Mouse (Mus musculus): ENCODE results near the gene Mad1l1. TPM values are rescaled to one million over a fixed set of nuclear protein-coding genes. Genes with fewer than 3 reads are reported as not detected.

Gene Mad1l1
- total and polyA plus RNA-seq, 2 experiments = 6.7 to 14.4 TPM

GRCm38 (mm10) chr5:140019616-140020015, 301.7 kb downstream of the Mad1l1 start:
- Histone ChIP-seq H3K27me3 (ENCODE audit: control insufficient read depth, insufficient read depth, low read length) (no peaks in the 10 kb centered on the region), H3K9ac (ENCODE audit: low read depth, low read length) (no peak overlapping the region), H3K4me1 (ENCODE audit: control insufficient read depth, insufficient read depth, low read length) (peaks cover 2% of the 10 kb centered on the region), H3K27ac (replicated peaks; ENCODE audit: insufficient read depth, low read depth, low read length) (no peak overlapping the region), H3K4me3 (ENCODE audit: insufficient read depth, low read depth, low read length) (no peak overlapping the region), H3K79me2 (ENCODE audit: control insufficient read depth, insufficient read depth, low read length) (no peaks in the 10 kb centered on the region; the same call in 1 of the 2 replicates), H3K36me3 (ENCODE audit: control insufficient read depth, insufficient read depth, low read length) (no peaks in the 10 kb centered on the region)
- TF ChIP-seq CTCF (IDR thresholded peaks at IDR 0.05; ENCODE audit: low read depth, low read length) (no peak), POLR2A (IDR thresholded peaks at IDR 0.05; ENCODE audit: extremely low read depth, insufficient read depth, low read length) (no peak)
- DNase-seq (ENCODE audit: extremely low read depth, low read depth, low spot score) = no peak
- 100% methylated on average over 1 of the region's 1 CpGs for WGBS

GRCm38 (mm10) chr5:140018780-140019179, 302.6 kb downstream of the Mad1l1 start:
- no peak overlapping the region for H3K27ac ChIP-seq (replicated peaks; ENCODE audit: insufficient read depth, low read depth, low read length)
- no peak overlapping the region for H3K9ac ChIP-seq (ENCODE audit: low read depth, low read length)
- no peaks in the 10 kb centered on the region; the same call in 1 of the 2 replicates for H3K79me2 ChIP-seq (ENCODE audit: control insufficient read depth, insufficient read depth, low read length)
- DNase-seq (ENCODE audit: extremely low read depth, low read depth, low spot score) = no peak
- TF ChIP-seq POLR2A (IDR thresholded peaks at IDR 0.05; ENCODE audit: extremely low read depth, insufficient read depth, low read length) (no peak), CTCF (IDR thresholded peaks at IDR 0.05; ENCODE audit: low read depth, low read length) (no peak)
- no peaks in the 10 kb centered on the region for H3K36me3 ChIP-seq (ENCODE audit: control insufficient read depth, insufficient read depth, low read length)
- no peaks in the 10 kb centered on the region for H3K4me1 ChIP-seq (ENCODE audit: control insufficient read depth, insufficient read depth, low read length)
- H3K27me3 ChIP-seq (ENCODE audit: control insufficient read depth, insufficient read depth, low read length) = no peaks in the 10 kb centered on the region
- 97% methylated on average over 7 of the region's 7 CpGs for WGBS
- H3K4me3 ChIP-seq (ENCODE audit: insufficient read depth, low read depth, low read length) = no peak overlapping the region

DNA sequence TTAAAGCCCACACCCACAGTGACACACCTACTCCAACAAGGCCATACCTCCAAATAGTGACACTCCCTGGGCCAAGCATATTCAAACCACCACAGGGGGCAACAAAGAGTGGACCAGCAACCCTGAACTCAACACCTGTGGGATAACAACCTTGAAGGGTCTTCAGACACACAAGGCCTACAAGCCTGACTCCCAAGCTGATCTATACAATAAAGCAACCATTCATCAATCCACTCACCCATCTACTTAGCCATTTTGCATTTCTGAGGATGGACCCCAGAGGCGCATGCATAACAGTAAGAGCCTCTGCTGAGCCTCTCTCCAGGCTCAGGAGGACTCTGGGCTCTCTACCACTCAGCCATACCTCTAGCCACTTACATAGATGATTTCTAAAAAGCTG, 304.5 kb downstream of the Mad1l1 start:
- H3K79me2 ChIP-seq (ENCODE audit: control insufficient read depth, insufficient read depth, low read length) = no peaks in the 10 kb centered on the region; the same call in 1 of the 2 replicates
- TF ChIP-seq POLR2A (IDR thresholded peaks at IDR 0.05; ENCODE audit: extremely low read depth, insufficient read depth, low read length) (no peak), CTCF (IDR thresholded peaks at IDR 0.05; ENCODE audit: low read depth, low read length) (no peak)
- no peaks in the 10 kb centered on the region for H3K27me3 ChIP-seq (ENCODE audit: control insufficient read depth, insufficient read depth, low read length)
- no peak overlapping the region for H3K4me3 ChIP-seq (ENCODE audit: insufficient read depth, low read depth, low read length)
- DNase-seq (ENCODE audit: extremely low read depth, low read depth, low spot score) = no peak
- H3K27ac ChIP-seq (replicated peaks; ENCODE audit: insufficient read depth, low read depth, low read length) = no peak overlapping the region
- H3K9ac ChIP-seq (ENCODE audit: low read depth, low read length) = no peak overlapping the region
- no peaks in the 10 kb centered on the region for H3K36me3 ChIP-seq (ENCODE audit: control insufficient read depth, insufficient read depth, low read length)
- no peaks in the 10 kb centered on the region for H3K4me1 ChIP-seq (ENCODE audit: control insufficient read depth, insufficient read depth, low read length)
- WGBS = 96% methylated on average over 1 of the region's 1 CpGs

DNA sequence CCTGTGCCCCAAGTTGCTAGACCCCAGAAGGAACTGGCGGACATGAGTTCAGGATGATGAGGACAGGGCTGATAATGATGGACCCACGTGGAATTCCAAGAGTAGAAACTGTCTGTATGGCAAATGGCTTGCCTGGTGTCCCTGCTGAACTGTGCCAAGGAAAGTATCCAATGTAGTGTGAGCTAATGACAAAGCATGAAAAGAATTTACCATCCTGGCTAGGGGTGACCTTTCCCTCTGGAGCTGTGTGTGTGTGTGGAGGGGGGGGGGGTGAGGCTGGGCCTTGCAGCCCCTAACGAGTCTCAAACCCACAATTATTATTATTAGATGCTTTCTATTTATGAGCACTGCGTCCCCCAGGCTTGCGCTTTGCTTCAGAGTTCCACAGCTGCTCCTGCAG, 307.7 kb downstream of the Mad1l1 start:
- Histone ChIP-seq H3K4me1 (ENCODE audit: control insufficient read depth, insufficient read depth, low read length) (no peaks in the 10 kb centered on the region), H3K27ac (replicated peaks; ENCODE audit: insufficient read depth, low read depth, low read length) (no peak overlapping the region), H3K36me3 (ENCODE audit: control insufficient read depth, insufficient read depth, low read length) (no peaks in the 10 kb centered on the region), H3K79me2 (ENCODE audit: control insufficient read depth, insufficient read depth, low read length) (no peaks in the 10 kb centered on the region; the same call in 1 of the 2 replicates), H3K9ac (ENCODE audit: low read depth, low read length) (no peak overlapping the region), H3K27me3 (ENCODE audit: control insufficient read depth, insufficient read depth, low read length) (no peaks in the 10 kb centered on the region), H3K4me3 (ENCODE audit: insufficient read depth, low read depth, low read length) (no peak overlapping the region)
- TF ChIP-seq CTCF (IDR thresholded peaks at IDR 0.05; ENCODE audit: low read depth, low read length) = no peak
- no peak for TF ChIP-seq POLR2A (IDR thresholded peaks at IDR 0.05; ENCODE audit: extremely low read depth, insufficient read depth, low read length)
- no peak for DNase-seq (ENCODE audit: extremely low read depth, low read depth, low spot score)
- WGBS = 94% methylated on average over 5 of the region's 5 CpGs

GRCm38 (mm10) chr5:140012286-140012967, 308.9 kb downstream of the Mad1l1 start:
- H3K4me3 ChIP-seq (ENCODE audit: insufficient read depth, low read depth, low read length) = no peak overlapping the region
- no peaks in the 10 kb centered on the region for H3K36me3 ChIP-seq (ENCODE audit: control insufficient read depth, insufficient read depth, low read length)
- WGBS = 93% methylated on average over 12 of the region's 12 CpGs
- TF ChIP-seq POLR2A (IDR thresholded peaks at IDR 0.05; ENCODE audit: extremely low read depth, insufficient read depth, low read length) = no peak
- TF ChIP-seq CTCF (IDR thresholded peaks at IDR 0.05; ENCODE audit: low read depth, low read length) = no peak
- DNase-seq (ENCODE audit: extremely low read depth, low read depth, low spot score) = no peak
- H3K27me3 ChIP-seq (ENCODE audit: control insufficient read depth, insufficient read depth, low read length) = no peaks in the 10 kb centered on the region
- H3K9ac ChIP-seq (ENCODE audit: low read depth, low read length) = no peak overlapping the region
- no peaks in the 10 kb centered on the region; the same call in 1 of the 2 replicates for H3K79me2 ChIP-seq (ENCODE audit: control insufficient read depth, insufficient read depth, low read length)
- H3K27ac ChIP-seq (replicated peaks; ENCODE audit: insufficient read depth, low read depth, low read length) = no peak overlapping the region
- H3K4me1 ChIP-seq (ENCODE audit: control insufficient read depth, insufficient read depth, low read length) = no peaks in the 10 kb centered on the region

- WGBS = 93% methylated on average over 3 of the region's 3 CpGs
- H3K36me3 ChIP-seq (ENCODE audit: control insufficient read depth, insufficient read depth, low read length) = no peaks in the 10 kb centered on the region
- TF ChIP-seq POLR2A (IDR thresholded peaks at IDR 0.05; ENCODE audit: extremely low read depth, insufficient read depth, low read length) (no peak), CTCF (IDR thresholded peaks at IDR 0.05; ENCODE audit: low read depth, low read length) (no peak)
- H3K27ac ChIP-seq (replicated peaks; ENCODE audit: insufficient read depth, low read depth, low read length) = no peak overlapping the region
- no peaks in the 10 kb centered on the region for H3K27me3 ChIP-seq (ENCODE audit: control insufficient read depth, insufficient read depth, low read length)
- H3K9ac ChIP-seq (ENCODE audit: low read depth, low read length) = no peak overlapping the region
- H3K4me3 ChIP-seq (ENCODE audit: insufficient read depth, low read depth, low read length) = no peak overlapping the region
- no peak for DNase-seq (ENCODE audit: extremely low read depth, low read depth, low spot score)
- no peaks in the 10 kb centered on the region for H3K4me1 ChIP-seq (ENCODE audit: control insufficient read depth, insufficient read depth, low read length)
- no peaks in the 10 kb centered on the region for H3K79me2 ChIP-seq (ENCODE audit: control insufficient read depth, insufficient read depth, low read length)
These were observed 310.9 kb downstream of the Mad1l1 start for GRCm38 (mm10) chr5:140010405-140010804.

Data from liver, adult 2 months (tissue).